Mouse (Mus musculus) c-Kit-positive CD71-positive TER-119-negative erythroid progenitor cells, embryonic 14.5 days (primary cell): ENCODE results near the gene Cpeb3.
"Not testable (repeated sequence)": the region's sequence is repeated elsewhere in the genome, so short reads cannot be mapped to it uniquely, and the experiment has no call there.

Source experiments
- DNase-seq: peaks from one replicate; pipeline ENCODE4 v3.0.0-alpha.2; 2013; ENCODE audit warnings: low read depth

The Cpeb3 gene

DNA sequence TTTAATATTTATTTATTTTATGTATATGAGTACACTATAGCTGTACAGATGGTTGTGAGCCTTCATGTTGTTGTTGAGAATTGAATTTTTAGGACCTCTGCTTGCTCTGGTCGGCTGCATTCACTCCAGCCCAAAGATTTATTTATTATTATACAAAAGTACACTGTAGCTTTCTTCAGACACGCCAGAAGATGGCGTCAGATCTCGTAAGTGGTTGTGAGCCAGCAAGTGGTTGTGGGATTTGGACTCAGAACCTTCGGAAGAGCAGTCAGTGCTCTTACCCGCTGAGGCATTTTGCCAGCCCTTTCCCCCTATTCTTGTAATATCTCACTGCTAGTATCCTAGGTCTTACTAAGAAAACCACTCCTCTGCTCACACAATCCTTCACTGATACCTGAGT lies 126.9 kb downstream of the Cpeb3 start:
- DNase-seq: no peak

DNA sequence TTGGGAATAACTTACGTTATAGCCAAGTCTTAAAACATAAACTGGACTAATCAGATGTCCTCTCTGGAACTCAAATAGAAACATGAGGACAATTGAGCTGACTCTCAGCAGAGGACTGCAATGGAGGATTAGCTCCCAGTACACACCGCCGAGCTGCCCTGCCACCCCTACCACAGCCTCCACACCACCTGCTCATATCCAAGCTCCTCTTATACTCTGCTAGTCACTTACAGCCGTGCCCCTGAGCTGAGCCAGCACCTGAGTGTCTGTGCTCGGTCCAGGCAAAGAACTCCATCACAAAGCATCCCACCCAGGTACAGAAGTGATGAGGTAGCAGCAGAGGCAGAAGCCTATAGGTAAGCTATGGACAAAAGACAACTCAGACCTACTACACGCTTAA lies 129.2 kb downstream of the Cpeb3 start:
- no peak for DNase-seq

DNA sequence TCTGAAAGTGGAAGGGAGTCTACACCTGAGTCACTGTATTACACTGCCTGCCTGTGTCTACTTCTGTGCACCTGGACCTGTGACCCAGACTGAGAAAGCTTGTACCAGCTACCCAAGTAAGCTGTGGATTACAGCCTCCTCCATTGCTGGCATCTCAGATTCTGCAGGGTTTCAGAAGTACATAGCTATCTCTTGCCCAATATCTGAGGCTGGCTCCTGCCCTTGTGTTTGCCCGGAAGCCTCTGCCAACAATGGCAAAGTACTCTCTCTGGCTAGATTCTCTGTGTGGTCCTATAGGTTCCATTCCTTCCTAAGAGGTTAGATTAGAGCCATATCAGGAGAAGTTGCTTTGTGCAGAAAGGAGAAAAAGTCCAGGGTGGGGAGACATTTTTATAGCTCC lies 129.8 kb downstream of the Cpeb3 start:
- no peak for DNase-seq

DNA sequence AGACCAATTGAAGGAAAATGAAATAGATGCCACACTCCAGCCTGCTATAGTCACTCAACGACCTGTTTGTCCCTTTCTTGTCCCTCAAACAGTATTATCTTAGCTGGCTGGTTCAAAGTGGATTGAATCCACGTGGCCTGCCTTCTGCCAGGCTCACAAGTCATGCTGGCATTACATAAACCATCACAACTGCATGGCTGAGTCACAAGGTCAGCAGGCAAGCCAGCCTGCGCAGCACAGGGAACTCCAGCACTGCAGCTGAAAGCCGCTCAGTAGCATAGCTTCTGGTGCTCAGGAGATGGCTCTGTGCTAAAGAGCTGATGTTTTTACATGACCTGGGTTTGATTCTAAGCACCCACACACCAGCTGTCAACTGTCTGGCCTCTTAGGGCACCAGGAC lies 130.3 kb downstream of the Cpeb3 start:
- DNase-seq: no peak

DNA sequence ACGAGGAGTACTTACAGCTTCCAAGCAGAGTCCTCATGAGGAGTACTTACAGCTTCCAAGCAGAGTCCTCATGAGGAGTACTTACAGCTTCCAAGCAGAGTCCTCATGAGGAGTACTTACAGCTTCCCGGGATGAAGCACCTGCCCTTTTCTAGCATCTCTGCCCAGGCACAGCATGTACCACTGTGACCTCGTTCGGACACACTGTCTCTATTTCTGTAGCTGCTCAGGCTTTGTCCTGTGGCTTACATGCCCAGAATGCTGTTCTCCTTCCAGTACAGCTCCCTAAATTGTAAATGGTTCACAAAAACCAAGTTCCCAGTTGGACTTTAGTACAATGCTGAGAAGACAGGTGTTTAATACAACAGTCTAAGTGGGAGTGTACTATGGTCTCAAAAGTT lies 131.1 kb downstream of the Cpeb3 start:
- DNase-seq: not testable (repeated sequence)

DNA sequence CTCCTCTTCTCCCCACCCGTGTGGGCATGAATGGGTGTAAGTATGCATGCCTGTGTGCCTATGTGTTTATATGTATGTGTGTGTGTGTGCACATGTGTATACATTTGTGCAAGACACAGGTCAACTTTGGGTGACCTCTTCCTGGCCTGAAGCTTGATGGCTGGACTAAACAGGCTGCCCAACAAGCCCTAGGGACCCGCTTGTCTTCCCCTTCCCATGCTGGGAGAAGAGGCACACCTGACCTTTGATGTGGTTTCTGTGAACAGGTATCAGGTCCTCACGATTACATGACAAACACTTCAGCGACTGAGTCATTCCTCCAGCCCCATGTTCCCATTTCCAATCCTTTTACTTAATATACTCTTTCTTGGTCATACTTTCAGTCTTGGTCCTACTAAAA lies 131.8 kb downstream of the Cpeb3 start:
- DNase-seq: no peak

DNA sequence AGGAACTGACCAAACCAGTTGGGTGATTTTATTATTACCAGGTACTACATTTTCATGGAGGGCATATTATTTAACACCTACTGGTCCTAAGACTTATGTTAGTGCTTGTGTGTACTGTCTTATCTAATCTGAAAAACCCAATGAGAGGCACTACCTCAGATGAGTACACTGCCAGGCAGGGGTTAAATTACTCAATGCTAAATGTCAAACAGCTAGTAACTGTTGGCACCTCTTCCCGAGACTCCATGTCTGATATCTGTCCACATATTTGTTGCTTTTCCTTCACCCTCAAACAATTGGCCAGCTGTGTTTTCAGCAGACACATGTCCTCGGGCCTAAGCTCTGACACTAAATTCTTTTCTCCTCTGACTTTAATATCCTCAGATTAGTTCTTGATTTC lies 132.3 kb downstream of the Cpeb3 start:
- no peak for DNase-seq

DNA sequence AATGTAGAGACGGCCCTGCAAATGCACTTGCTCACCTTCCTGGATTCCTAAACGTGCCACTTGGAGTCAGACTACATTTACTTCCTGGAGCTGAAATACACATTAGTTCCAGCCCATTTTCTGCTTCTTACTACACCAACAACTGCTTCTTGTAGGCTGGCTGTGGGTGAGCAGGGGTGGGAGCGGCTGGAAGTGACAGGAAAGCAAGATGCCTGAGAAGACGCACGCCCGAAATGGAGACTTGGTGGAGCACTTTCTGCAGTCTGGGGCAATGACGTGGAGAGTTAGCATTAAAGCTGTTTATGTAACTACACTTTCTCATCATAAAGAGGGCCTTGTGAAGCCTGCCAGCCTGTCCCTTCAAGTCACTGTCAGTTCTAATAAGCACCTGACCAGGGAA lies 132.7 kb downstream of the Cpeb3 start:
- no peak for DNase-seq

DNA sequence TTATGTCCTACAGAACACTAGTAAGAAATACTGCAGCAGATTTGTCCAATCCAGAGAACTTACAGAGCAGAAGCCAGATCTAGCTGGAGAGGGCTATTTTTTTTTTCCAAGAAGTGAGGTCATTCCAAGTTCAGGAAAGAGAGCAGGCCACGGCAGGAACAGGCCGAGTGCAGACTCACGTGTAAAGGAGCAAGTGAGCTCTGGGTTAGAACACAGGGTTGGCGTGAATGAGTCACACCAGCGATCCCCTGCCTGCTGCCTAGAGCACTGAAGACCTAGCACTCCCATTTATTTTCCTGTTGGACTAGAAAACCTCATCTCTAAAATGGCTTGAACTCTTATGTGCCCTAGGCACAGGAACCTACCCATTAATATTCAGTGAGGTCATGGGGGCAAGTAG lies 133.7 kb downstream of the Cpeb3 start:
- DNase-seq: no peak

DNA sequence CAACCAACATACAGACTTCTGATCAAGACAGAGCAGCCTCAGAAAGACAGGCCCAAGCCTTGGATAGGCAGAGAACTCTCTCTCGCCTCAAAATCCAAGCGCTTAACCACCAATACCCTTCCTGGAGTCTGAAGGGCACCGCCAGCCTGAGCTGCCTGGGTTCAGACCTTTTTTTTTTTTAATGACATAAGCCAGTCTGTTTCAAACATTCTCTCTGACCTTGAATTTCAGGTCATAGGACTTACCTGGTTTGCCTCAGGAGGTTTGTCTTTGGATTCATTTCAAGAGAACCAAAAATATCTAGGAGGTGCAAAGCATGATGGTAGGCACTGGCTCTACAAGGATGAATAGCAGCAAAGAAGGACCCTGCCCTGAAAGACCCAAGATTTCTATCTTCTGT lies 134.1 kb downstream of the Cpeb3 start:
- no peak for DNase-seq

DNA sequence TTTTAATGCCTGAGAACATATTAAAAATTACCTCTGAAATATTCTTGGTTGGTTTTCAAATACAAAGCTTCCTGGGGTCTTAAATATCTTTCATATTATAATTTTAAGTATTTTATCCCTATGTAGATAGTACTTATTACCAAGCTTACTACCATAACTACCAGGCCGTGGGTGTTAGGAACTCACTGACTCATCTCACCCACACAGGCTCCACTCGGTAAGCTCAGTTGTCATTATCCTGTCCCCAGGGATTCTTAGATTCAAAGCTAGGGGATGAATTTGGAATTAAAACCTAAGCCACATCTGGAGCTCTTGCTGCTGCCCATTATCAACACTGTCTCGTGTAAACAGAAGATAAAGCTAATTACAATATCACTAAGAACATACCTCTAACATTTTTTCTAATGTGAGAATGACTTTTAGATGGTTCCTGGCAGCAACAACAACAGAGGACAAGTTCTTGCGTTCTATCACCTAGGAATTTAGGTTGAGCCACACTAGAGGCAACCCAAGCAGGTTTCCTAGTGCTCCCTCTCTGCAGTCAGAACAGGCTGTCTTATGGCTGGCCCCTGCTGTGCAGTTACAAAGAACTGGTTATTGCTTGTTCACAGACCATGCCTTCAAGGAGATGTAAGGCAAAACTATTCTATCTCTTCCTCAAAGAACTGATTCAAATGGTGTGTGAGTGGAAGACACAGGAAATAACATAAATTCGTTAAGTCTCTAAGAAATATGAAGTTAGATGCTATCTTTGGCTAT lies 135.4 kb downstream of the Cpeb3 start:
- no peak for DNase-seq

DNA sequence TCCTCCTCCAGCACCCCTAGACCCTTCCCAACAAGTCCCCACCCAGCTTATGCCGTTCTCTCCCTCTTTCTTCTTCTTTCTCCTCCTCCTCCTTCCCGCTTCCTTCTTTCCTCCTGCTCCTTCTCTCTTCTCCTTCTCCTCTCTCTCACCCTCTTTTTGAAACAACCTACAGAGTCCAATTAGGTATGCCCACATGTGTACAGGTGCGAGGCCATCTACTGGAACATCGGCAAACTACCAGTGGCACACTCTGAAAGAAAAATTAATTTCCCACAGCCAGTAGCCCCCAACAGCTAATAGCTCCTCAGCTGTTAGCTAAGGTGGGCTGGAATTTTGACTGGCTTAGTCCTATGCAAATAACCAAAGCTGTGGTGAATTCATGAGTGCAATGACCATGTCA lies 139.2 kb downstream of the Cpeb3 start:
- no peak for DNase-seq

DNA sequence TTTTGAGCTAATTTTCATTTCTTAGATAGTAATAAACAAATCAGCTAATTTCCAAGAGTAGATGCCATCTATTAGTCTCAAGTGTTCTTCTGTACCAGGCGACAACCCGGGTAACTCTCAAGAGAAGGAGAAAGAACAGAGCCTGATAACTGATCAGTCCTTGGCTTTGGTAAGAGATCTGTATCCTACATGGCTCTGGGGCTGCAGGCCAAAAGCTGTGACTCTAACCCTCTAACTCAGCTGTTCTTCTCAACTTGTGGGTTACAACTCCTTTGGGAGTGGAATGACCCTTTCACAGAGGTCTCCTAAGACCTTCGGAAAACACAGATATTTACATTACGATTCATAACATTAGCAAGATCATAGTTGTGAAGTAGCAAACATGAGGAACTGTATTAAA lies 148.3 kb downstream of the Cpeb3 start:
- DNase-seq: no peak

DNA sequence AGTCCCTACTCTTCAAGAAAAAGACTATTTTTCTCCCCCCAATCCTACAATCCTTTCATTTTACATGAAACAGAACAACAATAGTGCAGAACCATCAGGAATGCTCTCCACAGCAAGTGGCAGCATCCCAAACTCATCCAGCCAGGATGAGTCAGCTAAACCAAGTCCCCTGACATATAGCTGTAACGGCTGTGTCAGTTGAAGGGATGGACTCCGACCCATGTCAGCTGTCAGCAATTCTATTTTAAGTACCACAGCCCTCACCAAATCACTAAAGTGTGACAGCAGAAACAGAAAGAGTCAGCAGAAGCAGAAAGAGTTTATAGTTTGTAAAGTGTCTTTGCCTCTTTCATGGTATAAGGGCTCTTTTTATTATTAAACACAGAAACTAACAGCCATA lies 148.8 kb downstream of the Cpeb3 start:
- DNase-seq: no peak

DNA sequence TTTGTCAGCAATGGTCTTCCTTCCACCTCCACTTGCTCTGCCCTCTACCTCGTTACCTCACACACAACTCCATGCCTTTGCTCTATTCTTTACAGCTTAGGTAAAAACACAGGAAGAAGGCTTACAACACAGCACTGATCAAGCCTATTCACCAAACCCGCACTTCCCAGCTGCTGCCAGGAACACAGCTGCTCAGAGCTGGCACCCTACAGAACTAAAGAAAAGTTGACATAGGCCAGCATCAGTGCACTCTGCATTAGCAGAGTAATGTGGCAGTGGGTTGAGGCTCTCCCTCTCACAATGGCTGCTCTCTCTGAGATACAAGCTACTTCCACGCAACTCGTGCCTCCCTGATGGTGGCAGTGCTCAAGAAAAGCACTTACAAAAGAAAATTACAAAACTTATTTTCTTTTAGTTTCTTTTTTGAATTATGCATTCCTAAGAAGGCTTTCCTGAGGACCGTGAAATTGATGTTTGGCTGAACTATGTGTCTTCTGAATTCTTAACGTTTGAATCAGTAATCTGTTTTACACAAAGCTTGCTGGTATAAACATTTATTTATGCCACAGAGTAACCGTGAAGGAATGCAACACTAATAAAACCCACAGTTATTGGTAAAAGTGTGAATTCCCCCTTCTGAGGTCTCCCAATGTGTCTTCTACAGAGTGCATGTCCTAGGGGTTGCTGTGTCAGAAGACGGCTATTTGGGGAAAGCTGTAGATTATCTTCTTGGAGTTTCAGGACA lies 151.1 kb downstream of the Cpeb3 start:
- DNase-seq: no peak

DNA sequence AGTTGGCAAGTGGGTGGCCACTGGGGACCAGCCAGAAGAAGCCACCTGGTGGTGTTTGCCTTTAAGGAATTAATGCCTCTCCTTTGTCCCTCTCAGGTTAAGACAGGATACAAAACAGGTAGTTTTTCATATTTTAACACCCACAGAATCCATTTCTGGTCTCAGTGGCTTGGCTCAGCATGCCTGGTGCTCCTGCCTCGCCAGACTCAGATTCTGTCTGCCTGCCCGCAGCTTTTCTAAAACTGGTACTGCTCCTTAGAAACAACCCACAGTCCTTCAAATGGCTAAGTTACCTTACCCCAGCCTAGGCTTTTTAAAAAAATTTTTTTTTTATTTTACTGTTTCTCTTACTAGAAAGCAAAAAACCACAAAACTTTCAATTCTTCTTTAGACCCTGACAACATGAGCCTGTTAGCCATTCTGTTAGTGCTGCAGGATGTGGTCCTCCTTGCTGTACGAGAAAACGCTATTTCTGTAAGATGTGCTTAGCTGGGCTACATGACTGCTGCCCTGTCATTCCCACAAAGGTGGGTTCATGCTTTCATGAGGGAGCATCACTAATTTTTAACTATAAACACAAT lies 152.3 kb downstream of the Cpeb3 start:
- no peak for DNase-seq

DNA sequence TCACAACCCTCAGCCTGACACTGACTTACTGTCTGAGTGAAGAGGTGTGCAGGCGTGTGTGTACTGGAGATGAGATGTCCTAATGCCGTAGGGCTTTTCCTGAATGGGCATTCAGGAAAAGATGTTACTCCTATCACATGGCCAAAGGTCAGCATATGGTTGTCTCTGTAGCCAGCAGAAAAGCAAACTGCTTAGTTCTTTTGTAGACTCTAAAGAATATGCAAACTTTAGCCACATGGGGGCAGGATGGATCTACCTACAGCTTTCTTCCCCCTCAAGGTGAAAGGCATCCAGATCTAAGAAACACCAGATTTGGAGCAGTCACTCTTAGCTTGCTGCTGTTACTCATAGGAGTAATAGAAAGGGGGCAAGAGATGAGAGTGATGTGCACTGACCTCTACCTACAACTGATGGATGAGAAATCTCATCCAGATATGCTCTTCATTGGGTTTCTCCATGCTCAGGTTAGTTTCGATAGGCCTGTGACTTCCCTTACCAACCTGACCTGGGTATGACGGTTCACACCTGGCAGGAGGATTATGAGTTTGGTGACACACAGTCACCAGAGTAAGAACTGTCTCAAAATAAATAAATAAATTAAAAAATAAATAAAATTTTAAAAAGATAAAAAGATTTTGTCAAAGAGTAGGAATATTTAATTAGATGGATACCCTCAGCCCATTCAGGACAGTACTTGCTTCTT lies 157.6 kb downstream of the Cpeb3 start:
- DNase-seq: peak; percentile 54

DNA sequence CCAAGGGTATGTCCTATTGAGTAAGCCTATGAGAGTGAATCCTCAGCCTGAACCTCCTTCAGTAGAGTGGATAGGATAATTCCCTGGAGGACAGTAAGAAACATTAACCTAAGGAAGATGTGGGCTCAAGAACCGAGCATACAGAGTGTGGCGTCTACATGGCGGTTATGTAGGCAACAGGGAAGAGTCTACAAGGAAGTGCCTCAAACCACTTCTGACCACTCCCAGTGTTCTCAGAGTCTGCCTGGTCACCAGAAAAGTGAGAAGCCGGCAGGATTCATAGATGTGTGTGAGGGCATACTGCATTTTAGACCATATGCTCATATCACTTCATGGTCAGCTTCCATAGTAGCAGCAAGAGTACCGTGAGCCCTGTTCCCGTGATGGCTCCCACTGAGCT lies 159.9 kb downstream of the Cpeb3 start:
- no peak for DNase-seq

DNA sequence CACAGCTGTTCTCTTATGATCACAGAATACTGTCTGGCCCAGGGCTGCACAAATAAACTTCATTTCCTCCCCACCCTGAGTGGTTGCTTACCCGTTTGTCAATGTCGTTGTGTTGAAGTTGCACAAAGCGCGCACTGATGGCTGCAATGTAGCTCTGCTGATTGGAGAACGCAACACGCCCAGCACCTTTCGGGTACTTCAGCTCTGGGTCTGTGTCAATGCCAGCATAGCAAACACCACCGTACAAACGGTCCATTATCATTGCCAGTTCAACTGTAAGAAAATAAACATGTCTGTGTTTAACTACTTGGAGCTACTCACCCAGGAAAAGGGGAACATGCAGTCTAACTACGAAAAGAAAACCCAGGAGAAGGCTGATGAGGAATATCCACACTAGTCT lies 164.0 kb downstream of the Cpeb3 start:
- no peak for DNase-seq

DNA sequence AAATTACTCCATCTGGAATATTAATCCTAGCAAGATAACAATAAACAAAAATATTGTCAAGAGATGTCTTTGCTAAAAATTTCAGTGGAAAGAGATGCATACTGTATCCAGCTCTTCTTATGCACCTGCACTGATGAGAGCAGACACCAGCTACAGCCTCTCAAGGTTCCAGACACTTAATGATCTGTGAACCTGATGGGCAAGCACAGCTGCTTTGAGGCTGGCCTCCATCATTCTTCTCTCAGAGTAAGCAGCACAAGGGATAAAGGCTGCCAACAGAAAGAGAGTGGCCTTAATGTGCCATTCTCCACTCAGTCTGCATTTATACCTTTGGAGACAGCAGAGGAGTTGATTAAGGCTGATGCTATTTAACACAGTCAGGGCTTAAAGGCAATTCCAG lies 167.5 kb downstream of the Cpeb3 start:
- no peak for DNase-seq

DNA sequence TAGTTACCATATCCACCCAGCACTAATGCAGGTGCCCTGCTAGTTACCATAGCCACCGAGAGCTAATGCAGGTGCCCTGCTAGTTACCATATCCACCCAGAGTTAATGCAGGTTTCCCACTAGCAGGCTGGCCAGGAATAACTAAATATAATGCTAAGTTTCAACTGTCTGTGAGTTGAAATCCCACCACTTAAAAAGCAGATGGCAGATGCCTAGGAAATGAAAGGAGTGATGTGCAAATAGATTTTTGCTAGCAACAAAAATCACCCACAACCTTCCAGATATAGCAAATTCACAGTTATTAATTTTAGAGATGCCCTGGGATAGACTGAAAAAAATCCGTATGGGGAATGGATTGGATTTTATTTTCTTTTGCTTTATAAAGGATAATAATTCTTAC lies 176.0 kb downstream of the Cpeb3 start:
- no peak for DNase-seq

DNA sequence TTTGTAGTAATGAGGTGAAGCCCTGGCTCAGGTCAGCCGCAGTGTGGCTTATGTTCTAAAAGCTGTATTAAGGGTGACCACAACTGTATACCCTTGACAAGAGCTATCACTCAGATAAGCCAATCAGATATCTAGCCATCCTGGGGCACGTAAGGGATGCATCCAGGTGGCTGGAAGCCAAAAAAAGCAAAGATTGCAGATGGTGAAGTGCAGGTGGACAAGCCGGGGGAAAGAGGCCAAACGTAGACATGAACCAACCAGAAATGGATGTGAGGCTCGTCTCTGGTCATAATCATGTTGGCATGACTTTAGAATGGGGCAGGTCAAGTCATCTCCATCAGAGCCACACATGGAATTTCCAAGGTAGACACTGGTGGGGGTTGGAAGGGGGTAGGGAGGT lies 177.0 kb downstream of the Cpeb3 start:
- no peak for DNase-seq

DNA sequence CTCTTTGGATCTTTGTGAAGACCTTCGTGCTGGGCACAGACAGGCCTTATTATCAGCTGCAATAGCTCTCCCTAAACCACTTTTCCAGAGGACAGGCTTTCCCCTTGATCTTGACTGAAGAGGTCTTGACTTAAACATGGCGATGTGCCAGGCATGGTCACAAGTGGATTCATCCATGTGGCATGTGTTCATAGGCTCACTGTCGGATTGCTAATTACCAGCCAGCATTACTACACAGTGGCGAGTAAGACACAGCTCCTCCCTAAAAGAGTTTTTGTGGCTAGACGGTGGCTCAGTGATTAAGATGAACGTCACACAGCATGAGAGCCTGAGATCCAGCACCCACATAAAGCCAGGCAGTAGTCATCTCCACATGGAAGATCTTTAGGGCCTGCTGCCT lies 178.6 kb downstream of the Cpeb3 start:
- no peak for DNase-seq
